Mouse (Mus musculus): ENCODE results near the gene Midn.

The Midn gene

GRCm38 (mm10) chr10:80129846-80130245 is 18.2 kb upstream of the Midn start:
- no peak for DNase-seq (ENCODE audit: low spot score)

DNA sequence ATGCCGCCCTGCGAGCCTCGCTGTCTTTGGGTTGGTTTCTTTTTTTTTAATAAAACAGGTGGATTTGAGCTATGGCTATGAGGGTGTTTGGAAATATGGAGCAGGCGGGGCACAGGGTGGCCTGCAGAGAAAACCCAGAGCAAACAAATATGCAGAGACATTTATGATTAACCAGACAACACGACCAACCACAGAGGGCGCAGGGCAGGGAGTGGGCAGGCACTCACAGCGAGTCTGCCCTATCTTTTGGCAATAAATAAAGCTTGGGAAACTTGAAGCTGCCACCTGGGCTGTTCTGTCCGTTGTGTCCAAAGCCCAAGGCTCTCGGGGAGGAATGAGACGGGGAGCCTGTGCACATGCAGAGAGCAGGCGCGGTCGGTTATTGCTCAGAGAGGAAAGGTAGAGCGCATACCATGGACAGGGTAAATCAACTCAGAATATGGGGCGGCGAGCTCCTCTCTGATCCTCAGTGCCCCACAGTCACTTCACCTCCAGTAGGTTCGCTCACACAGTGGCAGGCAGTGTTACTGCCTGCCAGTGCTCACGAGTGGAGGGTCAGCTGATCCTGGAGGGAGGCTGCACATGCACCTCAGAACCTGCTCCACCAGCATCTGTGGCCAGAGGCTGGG is 17.6 kb upstream of the Midn start:
- no peak for DNase-seq (ENCODE audit: low spot score)

GRCm38 (mm10) chr10:80131316-80131951 is 16.6 kb upstream of the Midn start:
- peak; percentile 62 for DNase-seq (ENCODE audit: low spot score)

- peak; percentile 27 for DNase-seq (ENCODE audit: low spot score)
Observed at GRCm38 (mm10) chr10:80131952-80132350, 16.1 kb upstream of the Midn start.

DNA sequence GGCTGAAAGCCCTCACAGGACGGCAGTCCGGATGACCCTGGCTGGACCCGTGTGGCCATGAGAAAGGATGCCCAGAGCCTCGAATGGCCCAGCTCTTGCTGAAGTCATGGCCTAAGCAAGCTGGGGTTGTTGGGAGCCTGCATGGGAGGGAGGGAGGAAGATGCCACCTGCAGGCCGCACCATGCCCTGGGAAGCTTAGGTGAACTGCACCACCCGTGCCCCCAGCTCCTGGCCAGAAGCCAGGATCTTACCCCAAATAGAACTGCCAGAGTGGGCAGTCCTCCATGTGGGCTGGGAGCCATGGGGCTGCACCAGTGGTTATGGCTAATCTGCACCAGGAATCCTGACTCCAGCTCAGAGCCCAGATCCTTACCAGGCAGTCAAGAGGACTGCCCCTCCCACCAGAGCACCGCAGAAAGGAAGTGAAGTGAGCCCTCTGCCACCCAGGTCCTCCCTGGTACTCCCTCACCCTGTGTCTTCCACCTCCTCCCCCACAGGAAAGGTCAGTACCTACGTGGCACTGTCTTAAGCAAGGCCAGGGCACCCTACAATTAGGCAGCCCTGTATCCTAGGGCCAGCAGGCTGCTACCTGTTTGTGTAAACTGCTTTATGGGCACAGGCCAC is 14.7 kb upstream of the Midn start:
- DNase-seq (ENCODE audit: low spot score), result no peak

DNA sequence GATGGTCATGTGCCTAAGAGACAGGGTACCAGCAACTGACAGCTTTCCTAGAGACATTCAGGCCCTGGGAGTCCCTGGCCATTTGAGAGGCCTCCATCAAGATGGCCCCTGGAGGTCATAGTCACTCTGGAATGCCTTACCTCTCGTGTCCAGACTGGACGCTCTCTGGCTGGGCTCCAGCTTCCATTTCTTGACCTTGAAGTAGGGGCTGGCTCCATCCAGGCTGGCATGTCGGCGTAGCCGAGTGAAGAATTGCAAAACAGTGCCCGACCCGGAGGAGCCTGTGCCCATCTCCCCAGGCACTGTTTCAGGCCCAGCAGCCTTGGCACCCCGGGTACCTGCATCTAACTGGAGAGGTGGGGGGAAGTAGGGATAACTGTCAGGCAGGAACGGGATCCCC is 13.7 kb upstream of the Midn start:
- DNase-seq (ENCODE audit: low spot score), result no peak

GRCm38 (mm10) chr10:80135161-80135560 is 12.9 kb upstream of the Midn start:
- no peak for DNase-seq (ENCODE audit: low spot score)

DNA sequence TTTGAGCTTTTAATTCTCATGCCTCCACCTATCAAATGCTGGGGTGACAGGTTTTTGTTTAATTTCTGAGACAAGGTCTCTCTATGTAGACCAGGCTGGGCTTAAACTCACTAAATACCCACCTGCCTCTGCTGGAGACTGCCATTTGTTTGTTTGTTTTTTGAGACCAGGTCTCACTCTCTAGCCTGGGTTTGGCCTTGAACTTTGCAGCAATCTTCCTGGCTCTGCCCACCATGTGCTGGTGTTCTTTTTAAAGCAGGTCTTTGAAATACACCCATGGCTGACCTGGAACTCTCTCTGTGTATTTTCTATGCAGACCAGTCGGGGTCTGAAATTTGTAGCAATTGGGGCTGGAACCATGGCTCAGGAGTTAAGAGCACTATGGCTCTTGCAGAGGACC is 12.4 kb upstream of the Midn start:
- DNase-seq (ENCODE audit: low spot score), result no peak

DNA sequence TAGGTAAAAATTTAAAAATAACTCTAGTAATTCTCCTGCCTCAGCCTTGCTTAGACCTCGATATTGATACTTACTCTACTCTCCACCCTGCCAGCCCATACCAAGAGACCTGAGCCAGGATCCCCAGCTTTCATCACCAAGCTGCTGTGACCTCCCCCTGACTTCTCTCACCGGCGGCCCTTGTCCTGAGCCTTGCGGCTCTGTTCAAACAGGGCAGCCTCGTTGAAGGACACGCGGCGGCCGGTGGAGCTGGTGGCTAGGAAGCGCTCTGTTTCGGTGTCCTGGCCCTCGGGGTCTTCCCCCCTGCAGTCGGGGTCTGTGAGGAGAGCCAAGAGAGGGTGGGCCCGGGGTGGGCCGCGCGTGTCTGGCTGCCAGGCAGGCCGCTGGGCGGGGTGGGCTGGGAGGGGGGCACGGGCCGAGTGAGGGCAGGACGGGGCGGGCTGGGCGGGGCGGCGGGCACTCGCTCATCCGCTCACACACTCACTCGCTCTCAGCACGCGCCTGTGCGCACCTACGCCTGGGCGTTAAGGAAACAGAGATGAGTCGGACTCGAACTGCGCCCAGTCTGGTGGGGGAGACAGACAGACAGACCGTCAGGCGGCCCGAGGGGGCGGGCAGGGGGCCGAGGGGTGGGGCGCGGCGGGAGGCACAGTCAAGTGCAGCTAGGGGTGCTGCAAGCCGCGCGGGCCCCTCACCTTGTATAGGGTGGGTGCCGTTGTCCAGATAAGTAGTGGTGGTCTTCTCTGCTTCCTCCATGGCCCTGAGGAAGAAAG is 11.7 kb upstream of the Midn start:
- no peak for DNase-seq (ENCODE audit: low spot score)

- no peak for DNase-seq (ENCODE audit: low spot score)
Observed at GRCm38 (mm10) chr10:80136952-80137625, 11.0 kb upstream of the Midn start.

DNA sequence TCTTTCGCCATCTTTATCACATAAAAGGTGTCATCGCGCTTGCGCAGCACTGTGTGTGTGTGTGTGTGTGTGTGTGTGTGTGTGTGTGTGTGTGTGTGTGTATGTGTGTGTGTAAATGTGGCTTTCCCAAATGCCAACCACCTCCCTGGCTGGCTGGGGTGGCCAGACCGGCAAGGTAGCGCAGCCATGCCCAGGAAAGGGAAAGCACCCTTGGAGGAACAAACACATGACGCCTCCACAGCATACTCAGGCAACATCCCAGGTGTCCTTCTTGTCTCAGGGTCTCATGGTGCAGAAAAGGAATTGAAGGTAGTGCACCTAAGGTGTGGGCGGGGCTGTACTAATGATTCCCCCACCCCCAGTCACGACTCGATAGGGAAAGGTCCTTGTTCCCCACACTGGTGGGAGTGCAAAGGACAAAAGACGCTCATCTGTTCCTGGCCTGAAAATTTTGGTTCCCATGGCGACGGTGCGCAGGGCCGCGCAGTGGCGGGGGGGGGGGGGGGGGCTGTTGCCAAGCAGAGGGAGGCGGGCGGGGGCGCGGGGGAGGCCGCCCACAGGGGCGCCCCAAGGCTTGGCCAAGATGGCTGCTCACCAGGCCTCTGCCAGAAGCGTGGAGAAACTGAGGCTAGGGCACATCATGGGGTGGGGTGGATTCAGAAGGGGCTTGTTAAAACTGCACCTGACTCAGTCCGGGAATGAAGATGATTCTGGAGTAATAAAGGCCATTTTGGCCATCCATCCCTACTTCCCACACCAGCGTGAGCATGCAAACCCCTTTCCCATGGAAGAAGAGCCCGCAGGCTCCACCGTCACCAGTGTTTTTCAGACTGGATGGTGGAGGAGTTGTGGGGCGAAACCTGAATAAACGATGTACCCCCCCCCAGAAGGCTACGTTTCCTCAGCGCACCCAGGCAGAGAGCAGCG is 10.2 kb upstream of the Midn start:
- DNase-seq (ENCODE audit: low spot score), result no peak

- DNase-seq (ENCODE audit: low spot score), result peak; percentile 69
Observed at GRCm38 (mm10) chr10:80138553-80139438, 9.3 kb upstream of the Midn start, which contains the start of gene Atp5d. Gene Atp5d (plus strand): TSS chr10:80138632.

GRCm38 (mm10) chr10:80139439-80139775 is 8.7 kb upstream of the Midn start:
- DNase-seq (ENCODE audit: low spot score), result no peak

- no peak for DNase-seq (ENCODE audit: low spot score)
Observed at GRCm38 (mm10) chr10:80139975-80140665, 8.0 kb upstream of the Midn start.

- no peak for DNase-seq (ENCODE audit: low spot score)
Observed at GRCm38 (mm10) chr10:80140666-80141035, 7.4 kb upstream of the Midn start, which contains the start of gene Cbarp. Gene Cbarp (minus strand): TSS chr10:80140835.

- peak; percentile 93 for DNase-seq (ENCODE audit: low spot score)
Observed at GRCm38 (mm10) chr10:80141243-80141642, 6.8 kb upstream of the Midn start.

DNA sequence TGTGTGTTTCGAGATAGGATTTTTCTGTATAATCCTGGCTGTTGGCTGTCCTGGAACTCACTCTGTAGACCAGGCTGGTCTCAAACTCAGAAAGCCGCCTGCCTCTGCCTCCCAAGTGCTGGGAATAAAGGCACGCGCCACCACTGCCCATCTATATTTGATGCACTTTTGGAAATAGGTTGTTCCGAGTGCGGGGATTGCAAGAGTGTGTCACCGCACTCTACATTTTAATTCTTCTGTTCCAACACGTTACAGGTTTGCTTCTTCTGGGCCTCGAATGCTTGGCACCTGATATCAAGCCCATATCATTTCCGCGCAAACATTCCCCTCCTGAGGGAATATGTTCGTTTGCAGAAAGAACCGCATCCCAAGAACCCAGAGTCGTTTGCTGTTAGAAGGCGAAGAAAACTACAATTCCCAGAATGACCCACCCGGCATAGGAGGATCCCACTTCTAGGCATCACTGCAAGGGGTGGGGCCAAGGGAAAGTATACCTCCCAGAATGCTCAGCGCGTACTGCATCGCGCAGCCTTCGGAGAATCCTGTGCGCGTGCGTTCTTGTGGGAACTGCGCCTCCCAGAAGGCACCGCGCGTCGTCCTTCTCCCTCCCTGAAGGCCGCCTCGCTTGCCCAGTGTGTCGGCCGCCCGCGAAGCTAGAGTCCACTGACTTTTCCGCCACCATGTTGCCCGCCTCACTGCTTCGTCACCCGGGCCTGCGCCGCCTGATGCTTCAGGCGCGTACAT is 6.1 kb upstream of the Midn start:
- DNase-seq (ENCODE audit: low spot score), result peak; percentile 95

DNA sequence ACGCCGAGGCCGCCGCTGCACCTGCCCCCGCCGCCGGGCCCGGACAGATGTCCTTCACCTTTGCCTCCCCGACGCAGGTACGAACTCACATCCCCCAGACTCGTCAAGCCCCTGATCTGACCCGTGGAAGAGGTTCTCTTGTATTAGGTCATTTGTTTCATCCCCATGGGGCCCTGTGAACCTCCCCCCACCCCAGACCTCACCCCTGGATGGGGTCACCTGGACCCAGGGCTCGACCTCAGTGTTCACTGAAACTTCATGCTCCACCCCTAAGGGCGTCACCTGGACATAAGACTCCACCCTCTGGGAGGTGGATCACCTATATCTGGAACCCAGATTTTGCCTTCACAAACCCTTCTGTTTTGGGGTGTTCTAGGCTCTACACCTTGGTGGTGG is 5.5 kb upstream of the Midn start:
- DNase-seq (ENCODE audit: low spot score), result no peak

DNA sequence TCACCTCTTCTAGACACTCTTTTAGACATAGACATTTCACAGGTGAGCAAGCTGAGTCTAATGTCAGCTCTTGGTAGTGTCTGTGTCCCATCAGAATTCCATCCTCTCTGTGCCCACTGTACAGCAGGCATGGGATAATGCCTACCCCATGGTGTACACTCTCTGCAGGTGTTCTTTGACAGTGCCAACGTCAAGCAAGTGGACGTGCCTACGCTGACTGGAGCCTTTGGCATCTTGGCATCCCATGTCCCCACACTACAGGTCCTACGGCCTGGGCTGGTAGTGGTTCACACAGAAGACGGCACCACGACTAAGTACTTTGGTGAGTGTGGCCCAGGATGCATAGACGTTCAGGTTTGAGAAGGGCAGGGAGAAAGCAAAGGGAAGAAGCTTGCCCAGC is 4.4 kb upstream of the Midn start:
- DNase-seq (ENCODE audit: low spot score), result no peak
